Mouse (Mus musculus): ENCODE measurements around the gene Arap2. TPM values are rescaled to one million over a fixed set of nuclear protein-coding genes. Genes with fewer than 3 reads are reported as not detected.

Arap2 gene
- 1.4 and 2.1 TPM in 2 replicates for polyA plus RNA-seq (2016; fragmentation: Nextera tagmentation; extraction: Ambion mirVana)

GRCm38 (mm10) chr5:62765784-62766701 is at the start of gene Arap2:
TSS of gene Arap2 (minus strand) at chr5:62766159.
- H3K36me3 ChIP-seq (replicated peaks) = no peaks in the 10 kb centered on the region
- H3K27me3 ChIP-seq (ENCODE audit: poor library complexity, severe bottlenecking) = peaks cover 24% of the 10 kb centered on the region
- peak; percentile 17 for DNase-seq (ENCODE audit: extremely low spot score, low spot score)
- 0 out of 2 replicates have a peak, but pooled peaks cover 4% of the 10 kb centered on the region for H3K4me1 ChIP-seq
- no peaks in the 10 kb centered on the region for H3K9me3 ChIP-seq
- WGBS = 3% methylated on average over 100 of the region's 106 CpGs
- peak within 1 kb of the TSS; percentile 71 for H3K4me3 ChIP-seq
- peak within 1 kb of the TSS; percentile 78 for H3K27ac ChIP-seq

GRCm38 (mm10) chr5:62815741-62816140 is 49.8 kb upstream of the Arap2 start:
- Histone ChIP-seq H3K36me3 (replicated peaks) (no peaks in the 10 kb centered on the region), H3K4me1 (no peaks in the 10 kb centered on the region), H3K27me3 (ENCODE audit: poor library complexity, severe bottlenecking) (no peaks in the 10 kb centered on the region), H3K27ac (no peak overlapping the region), H3K9me3 (no peaks in the 10 kb centered on the region), H3K4me3 (no peak overlapping the region)
- no peak for DNase-seq (ENCODE audit: extremely low spot score, low spot score)
- 85% methylated on average over 1 of the region's 1 CpGs for WGBS

GRCm38 (mm10) chr5:62814072-62814414 is 48.1 kb upstream of the Arap2 start:
- 66% methylated on average over 1 of the region's 1 CpGs for WGBS
- Histone ChIP-seq H3K27ac (no peak overlapping the region), H3K36me3 (replicated peaks) (no peaks in the 10 kb centered on the region), H3K27me3 (ENCODE audit: poor library complexity, severe bottlenecking) (no peaks in the 10 kb centered on the region), H3K4me1 (no peaks in the 10 kb centered on the region), H3K4me3 (no peak overlapping the region), H3K9me3 (no peaks in the 10 kb centered on the region)
- no peak for DNase-seq (ENCODE audit: extremely low spot score, low spot score)

- H3K27ac ChIP-seq = no peak within 1 kb of the TSS
- H3K9me3 ChIP-seq = peaks cover 2% of the 10 kb centered on the region; the same call in 1 of the 2 replicates
- 88% methylated on average over 6 of the region's 6 CpGs for WGBS
- H3K4me1 ChIP-seq = no peaks in the 10 kb centered on the region
- no peaks in the 10 kb centered on the region for H3K36me3 ChIP-seq (replicated peaks)
- no peak for DNase-seq (ENCODE audit: extremely low spot score, low spot score)
- H3K27me3 ChIP-seq (ENCODE audit: poor library complexity, severe bottlenecking) = no peaks in the 10 kb centered on the region
- no peak within 1 kb of the TSS for H3K4me3 ChIP-seq
These were observed 47.6 kb upstream of the Arap2 start, which contains the start of gene Dthd1 for GRCm38 (mm10) chr5:62813402-62814071. TSS of gene Dthd1 (plus strand) at chr5:62813823.

- H3K36me3 ChIP-seq (replicated peaks) = no peaks in the 10 kb centered on the region
- H3K27me3 ChIP-seq (ENCODE audit: poor library complexity, severe bottlenecking) = no peaks in the 10 kb centered on the region
- no peaks in the 10 kb centered on the region for H3K9me3 ChIP-seq
- no peak overlapping the region for H3K27ac ChIP-seq
- no peak overlapping the region for H3K4me3 ChIP-seq
- no peak for DNase-seq (ENCODE audit: extremely low spot score, low spot score)
- no peaks in the 10 kb centered on the region for H3K4me1 ChIP-seq
- WGBS = 92% methylated on average over 1 of the region's 1 CpGs
These were observed 26.8 kb upstream of the Arap2 start for GRCm38 (mm10) chr5:62792776-62793175.

GRCm38 (mm10) chr5:62790921-62791564 is 25.1 kb upstream of the Arap2 start:
- DNase-seq (ENCODE audit: extremely low spot score, low spot score) = no peak
- 94% methylated on average over 5 of the region's 5 CpGs for WGBS
- no peak overlapping the region for H3K27ac ChIP-seq
- no peaks in the 10 kb centered on the region for H3K4me1 ChIP-seq
- no peaks in the 10 kb centered on the region for H3K36me3 ChIP-seq (replicated peaks)
- no peak overlapping the region for H3K4me3 ChIP-seq
- no peaks in the 10 kb centered on the region for H3K27me3 ChIP-seq (ENCODE audit: poor library complexity, severe bottlenecking)
- H3K9me3 ChIP-seq = no peaks in the 10 kb centered on the region

- H3K27me3 ChIP-seq (ENCODE audit: poor library complexity, severe bottlenecking) = no peaks in the 10 kb centered on the region
- H3K4me3 ChIP-seq = no peak overlapping the region
- no peaks in the 10 kb centered on the region for H3K4me1 ChIP-seq
- 87% methylated on average over 3 of the region's 3 CpGs for WGBS
- H3K27ac ChIP-seq = no peak overlapping the region
- H3K36me3 ChIP-seq (replicated peaks) = no peaks in the 10 kb centered on the region
- no peak for DNase-seq (ENCODE audit: extremely low spot score, low spot score)
- H3K9me3 ChIP-seq = no peaks in the 10 kb centered on the region
These were observed 20.9 kb upstream of the Arap2 start for GRCm38 (mm10) chr5:62786809-62787208.

GRCm38 (mm10) chr5:62778682-62779081 is 12.7 kb upstream of the Arap2 start:
- 0 out of 2 replicates have a peak, but pooled peaks cover 5% of the 10 kb centered on the region for H3K4me1 ChIP-seq
- no peak overlapping the region for H3K4me3 ChIP-seq
- H3K36me3 ChIP-seq (replicated peaks) = no peaks in the 10 kb centered on the region
- no peaks in the 10 kb centered on the region for H3K27me3 ChIP-seq (ENCODE audit: poor library complexity, severe bottlenecking)
- no peak for DNase-seq (ENCODE audit: extremely low spot score, low spot score)
- no peak overlapping the region for H3K27ac ChIP-seq
- 82% methylated on average over 5 of the region's 5 CpGs for WGBS
- H3K9me3 ChIP-seq = no peaks in the 10 kb centered on the region

- WGBS = 89% methylated on average over 8 of the region's 8 CpGs
- Histone ChIP-seq H3K9me3 (no peaks in the 10 kb centered on the region), H3K36me3 (replicated peaks) (no peaks in the 10 kb centered on the region), H3K4me1 (0 out of 2 replicates have a peak, but pooled peaks cover 5% of the 10 kb centered on the region), H3K27me3 (ENCODE audit: poor library complexity, severe bottlenecking) (no peaks in the 10 kb centered on the region), H3K27ac (no peak overlapping the region), H3K4me3 (no peak overlapping the region)
- no peak for DNase-seq (ENCODE audit: extremely low spot score, low spot score)
These were observed 11.8 kb upstream of the Arap2 start for GRCm38 (mm10) chr5:62777804-62778203.

- H3K4me1 ChIP-seq = no peaks in the 10 kb centered on the region
- no peaks in the 10 kb centered on the region for H3K9me3 ChIP-seq
- H3K36me3 ChIP-seq (replicated peaks) = no peaks in the 10 kb centered on the region
- H3K4me3 ChIP-seq = no peak overlapping the region
- peaks cover 5% of the 10 kb centered on the region for H3K27me3 ChIP-seq (ENCODE audit: poor library complexity, severe bottlenecking)
- 90% methylated on average over 11 of the region's 11 CpGs for WGBS
- DNase-seq (ENCODE audit: extremely low spot score, low spot score) = no peak
- H3K27ac ChIP-seq = no peak overlapping the region
These were observed 6.0 kb upstream of the Arap2 start for GRCm38 (mm10) chr5:62771775-62772599.

- Histone ChIP-seq H3K27me3 (ENCODE audit: poor library complexity, severe bottlenecking) (peaks cover 24% of the 10 kb centered on the region), H3K36me3 (replicated peaks) (no peaks in the 10 kb centered on the region), H3K9me3 (no peaks in the 10 kb centered on the region), H3K4me3 (peak overlapping the region; percentile 71), H3K4me1 (peaks cover 8% of the 10 kb centered on the region; the same call in 1 of the 2 replicates), H3K27ac (no peak overlapping the region; the same call in 1 of the 2 replicates)
- WGBS = 21% methylated on average over 5 of the region's 5 CpGs
- DNase-seq (ENCODE audit: extremely low spot score, low spot score) = no peak
These were observed 538 bp downstream of the Arap2 start for GRCm38 (mm10) chr5:62765459-62765783.

- no peak for DNase-seq (ENCODE audit: extremely low spot score, low spot score)
These were observed 1.8 kb downstream of the Arap2 start for GRCm38 (mm10) chr5:62764161-62764560.

More at GRCm38 (mm10) chr5:62764161-62764560, 1.8 kb downstream of the Arap2 start:
- WGBS = 87% methylated on average over 5 of the region's 5 CpGs
- Histone ChIP-seq H3K27me3 (ENCODE audit: poor library complexity, severe bottlenecking) (peaks cover 24% of the 10 kb centered on the region), H3K4me1 (peaks cover 8% of the 10 kb centered on the region; the same call in 1 of the 2 replicates), H3K9me3 (no peaks in the 10 kb centered on the region), H3K4me3 (no peak overlapping the region), H3K27ac (no peak overlapping the region), H3K36me3 (replicated peaks) (no peaks in the 10 kb centered on the region)

Data from forebrain, embryonic 10.5 days (tissue).